ENCODE assay signal across 8 mouse cellular contexts in genomic region chr12:38788621-38789020, GRCm38 (mm10). TPM values are rescaled to one million over a fixed set of nuclear protein-coding genes. Genes with fewer than 3 reads are reported as not detected.
A peak's percentile ranks its signal among the peaks of the same experiment; 100 is the strongest.
DNase-seq lines count a peak whose midpoint lies in the region; ATAC-seq and TF ChIP-seq lines count a peak whose summit lies in the region.

No protein-coding gene starts in this region.

- no peaks in the 10 kb centered on the region for H3K9me3 ChIP-seq in liver, postnatal 0 days (ENCODE audit: low read length)
- H3K9me3 ChIP-seq in liver, embryonic 12.5 days (replicated peaks): no peaks in the 10 kb centered on the region
- no peaks in the 10 kb centered on the region for H3K9me3 ChIP-seq in embryonic facial prominence, embryonic 15.5 days (replicated peaks)
- H3K9me3 ChIP-seq in stomach, embryonic 15.5 days: no peaks in the 10 kb centered on the region

- no peaks in the 10 kb centered on the region for H3K27me3 ChIP-seq in liver, postnatal 0 days (ENCODE audit: insufficient read depth, low read length)
- no peaks in the 10 kb centered on the region for H3K27me3 ChIP-seq in liver, embryonic 12.5 days (replicated peaks)
- no peaks in the 10 kb centered on the region for H3K27me3 ChIP-seq in embryonic facial prominence, embryonic 15.5 days
- H3K27me3 ChIP-seq in stomach, embryonic 15.5 days (replicated peaks): no peaks in the 10 kb centered on the region

- no peaks in the 10 kb centered on the region for H3K4me1 ChIP-seq in liver, postnatal 0 days (ENCODE audit: insufficient read depth)
- H3K4me1 ChIP-seq in liver, embryonic 12.5 days: no peaks in the 10 kb centered on the region
- peaks cover 20% of the 10 kb centered on the region for H3K4me1 ChIP-seq in bone marrow macrophage, adult 2 months (ENCODE audit: control insufficient read depth, insufficient read depth, low read length)
- peaks cover 16% of the 10 kb centered on the region for H3K4me1 ChIP-seq in embryonic facial prominence, embryonic 15.5 days
- H3K4me1 ChIP-seq in stomach, embryonic 15.5 days: no peaks in the 10 kb centered on the region

- DNase-seq in liver, postnatal 0 days: peak; percentile 13
- peak; percentile 49 to 59 for DNase-seq in heart, postnatal 14 days
- peak; percentile 38 to 60 for DNase-seq in kidney, postnatal 4 days
- DNase-seq in spleen, postnatal 36 days (ENCODE audit: low spot score in 2 of 2): no peak

- H3K4me2 ChIP-seq in liver, postnatal 0 days (ENCODE audit: low read depth, low read length): no peak overlapping the region
- H3K4me2 ChIP-seq in liver, embryonic 12.5 days: no peak overlapping the region
- peak overlapping the region; percentile 33 for H3K4me2 ChIP-seq in embryonic facial prominence, embryonic 15.5 days (replicated peaks)
- peak overlapping the region; percentile 12; the same call in 1 of the 2 replicates for H3K4me2 ChIP-seq in stomach, embryonic 15.5 days

- no peak for TF ChIP-seq EP300 in liver, postnatal 0 days (IDR thresholded peaks at IDR 0.05; ENCODE audit: low read depth)

- no peak for TF ChIP-seq POLR2A in bone marrow macrophage, adult 2 months (IDR thresholded peaks at IDR 0.05; ENCODE audit: borderline replicate concordance, low read depth, low read length)

- no peaks in the 10 kb centered on the region for H3K36me3 ChIP-seq in liver, postnatal 0 days (replicated peaks; ENCODE audit: insufficient read depth, low read length)
- no peaks in the 10 kb centered on the region for H3K36me3 ChIP-seq in liver, embryonic 12.5 days
- H3K36me3 ChIP-seq in embryonic facial prominence, embryonic 15.5 days: no peaks in the 10 kb centered on the region
- H3K36me3 ChIP-seq in stomach, embryonic 15.5 days: no peaks in the 10 kb centered on the region

- no peak for TF ChIP-seq CTCF in liver, postnatal 0 days (IDR thresholded peaks at IDR 0.05; ENCODE audit: low read depth)
- no peak for TF ChIP-seq CTCF in bone marrow macrophage, adult 2 months (IDR thresholded peaks at IDR 0.05; ENCODE audit: low read depth, low read length)

- intact Hi-C loops in heart, postnatal 14 days (cut with DNase I): no loop called here

- WGBS in liver, postnatal 0 days (ENCODE audit: insufficient replicate concordance): 56% methylated on average over 6 of the region's 6 CpGs
- 45% methylated on average over 6 of the region's 6 CpGs for WGBS in liver, embryonic 12.5 days (ENCODE audit: insufficient replicate concordance)
- 11% methylated on average over 6 of the region's 6 CpGs for WGBS in embryonic facial prominence, embryonic 15.5 days
- WGBS in stomach, embryonic 15.5 days: 16% methylated on average over 6 of the region's 6 CpGs

- no peak overlapping the region for H3K9ac ChIP-seq in liver, postnatal 0 days (replicated peaks)
- no peak overlapping the region for H3K9ac ChIP-seq in liver, embryonic 12.5 days
- no peak overlapping the region for H3K9ac ChIP-seq in embryonic facial prominence, embryonic 15.5 days
- H3K9ac ChIP-seq in stomach, embryonic 15.5 days: no peak overlapping the region

- H3K27ac ChIP-seq in liver, postnatal 0 days (ENCODE audit: low read depth): no peak overlapping the region
- H3K27ac ChIP-seq in liver, embryonic 12.5 days: no peak overlapping the region
- H3K27ac ChIP-seq in bone marrow macrophage, adult 2 months (ENCODE audit: insufficient read depth, low read depth, low read length): peak overlapping the region; percentile 41
- 0 out of 2 replicates have a peak overlapping the region, but pooled peaks have one; percentile 30 for H3K27ac ChIP-seq in embryonic facial prominence, embryonic 15.5 days (replicated peaks)
- H3K27ac ChIP-seq in stomach, embryonic 15.5 days: peak overlapping the region; percentile 37

- ATAC-seq in liver, postnatal 0 days: peak; percentile 33
- no peak for ATAC-seq in liver, embryonic 12.5 days
- ATAC-seq in embryonic facial prominence, embryonic 15.5 days (ENCODE audit: insufficient number of reproducible peaks, low FRiP score, low TSS enrichment, low read depth): peak; percentile 69; the same call in 1 of the 2 replicates
- ATAC-seq in stomach, embryonic 15.5 days (ENCODE audit: insufficient read depth, low FRiP score, low read depth): peak; percentile 94

- no peak overlapping the region for H3K4me3 ChIP-seq in liver, postnatal 0 days (ENCODE audit: low read depth, low read length)
- no peak overlapping the region for H3K4me3 ChIP-seq in liver, embryonic 12.5 days
- H3K4me3 ChIP-seq in bone marrow macrophage, adult 2 months (ENCODE audit: insufficient read depth, low read length): no peak overlapping the region
- 0 out of 2 replicates have a peak overlapping the region, but pooled peaks have one; percentile 2 for H3K4me3 ChIP-seq in embryonic facial prominence, embryonic 15.5 days (replicated peaks)
- H3K4me3 ChIP-seq in stomach, embryonic 15.5 days (replicated peaks): no peak overlapping the region

RNA-seq across cellular contexts. Expression of gene Etv1, which starts 9.4 kb away (rescaled TPM):
- polyA plus RNA-seq in liver, postnatal 0 days (2015; fragmentation: Nextera tagmentation; extraction: Ambion mirVana): 0.92 and 1.1 TPM in 2 replicates
- 1.1 and 1.2 TPM in 2 replicates for polyA plus RNA-seq in liver, embryonic 12.5 days (2016; fragmentation: Nextera tagmentation; extraction: Ambion mirVana)
- polyA plus RNA-seq in bone marrow macrophage, adult 2 months (2012; ENCODE audit: insufficient read depth, insufficient read length, missing spikeins): 3.9 and 4.8 TPM in 2 replicates
- polyA plus RNA-seq in embryonic facial prominence, embryonic 15.5 days (2015; fragmentation: Nextera tagmentation; extraction: Ambion mirVana): 18.2 and 20.7 TPM in 2 replicates
- total RNA-seq in heart, postnatal 14 days (2021): 10 to 100 TPM; 11.0 to 12.4 TPM
- polyA plus RNA-seq in stomach, embryonic 15.5 days (2015; fragmentation: Nextera tagmentation; extraction: Ambion mirVana): 35.8 and 41.8 TPM in 2 replicates

Comparison
In these comparisons a context has a peak if more than half of its experiments do, and no peak if none do; other contexts are left out.
1. DNase-seq: peak in liver, postnatal 0 days (single experiment), heart, postnatal 14 days (2 of 2) and kidney, postnatal 4 days (2 of 2); none in spleen, postnatal 36 days (0 of 2).
2. H3K27ac ChIP-seq: peak in bone marrow macrophage, adult 2 months (single experiment), embryonic facial prominence, embryonic 15.5 days (single experiment) and stomach, embryonic 15.5 days (single experiment); none in liver, postnatal 0 days (single experiment) and liver, embryonic 12.5 days (single experiment).
3. H3K4me2 ChIP-seq: peak in embryonic facial prominence, embryonic 15.5 days (single experiment) and stomach, embryonic 15.5 days (single experiment); none in liver, postnatal 0 days (single experiment) and liver, embryonic 12.5 days (single experiment).